Mouse (Mus musculus): ENCODE results near the gene Tspyl4. TPM values are rescaled to one million over a fixed set of nuclear protein-coding genes. Genes with fewer than 3 reads are reported as not detected.

The Tspyl4 gene
- total RNA-seq, 2 experiments from 2014 or later, result 386 to 404 TPM

- TF ChIP-seq CTCF (IDR thresholded peaks at IDR 0.05), result no peak
- H3K27ac ChIP-seq, result no peak overlapping the region
- no peak for DNase-seq (ENCODE audit: extremely low spot score in 1 of 2, low spot score in 2 of 2)
- no peak overlapping the region for H3K4me3 ChIP-seq
- intact Hi-C loops (cut with DNase I), result loop anchor here (5.0 kb wide), 2 partner anchors 180 to 340 kb away; no protein-coding TSS in a partner anchor
These were observed 29.9 kb downstream of the Tspyl4 start for GRCm38 (mm10) chr10:34327144-34327543.

- H3K4me3 ChIP-seq, result no peak overlapping the region
- TF ChIP-seq CTCF (IDR thresholded peaks at IDR 0.05), result peak; percentile 67
- intact Hi-C loops (cut with DNase I), result loop anchor here (2.0 to 5.0 kb wide), 3 partner anchors 181 to 341 kb away; partner anchors contain the start of gene Trappc3l
- no peak overlapping the region for H3K27ac ChIP-seq
- DNase-seq (ENCODE audit: extremely low spot score in 1 of 2, low spot score in 2 of 2), result peak; percentile 49 to 61
These were observed 31.1 kb downstream of the Tspyl4 start for GRCm38 (mm10) chr10:34328310-34328709.

GRCm38 (mm10) chr10:34341014-34341413 is 43.8 kb downstream of the Tspyl4 start:
- DNase-seq (ENCODE audit: extremely low spot score in 1 of 2, low spot score in 2 of 2), result no peak
- intact Hi-C loops (cut with DNase I), result no loop called here
- no peak for TF ChIP-seq CTCF (IDR thresholded peaks at IDR 0.05)
- Histone ChIP-seq H3K27ac (no peak overlapping the region), H3K4me3 (no peak overlapping the region)

GRCm38 (mm10) chr10:34341886-34342285 is 44.6 kb downstream of the Tspyl4 start:
- no peak overlapping the region for H3K4me3 ChIP-seq
- intact Hi-C loops (cut with DNase I), result no loop called here
- DNase-seq (ENCODE audit: extremely low spot score in 1 of 2, low spot score in 2 of 2), result no peak
- no peak for TF ChIP-seq CTCF (IDR thresholded peaks at IDR 0.05)
- no peak overlapping the region for H3K27ac ChIP-seq

Other genes with a start within 250 kb of the Tspyl4 start
- gene Calhm5, start 200.9 kb upstream of the Tspyl4 start, total RNA-seq (2021), result 1 to 10 TPM; 2.7 to 3.2 TPM
- gene Calhm6, start 169.5 kb upstream of the Tspyl4 start, total RNA-seq (2021), result under 1 TPM in 1 of 2 experiments, not detected in 1; 0.33 TPM
- gene Dse, start 89.7 kb upstream of the Tspyl4 start, total RNA-seq (2021), result 1 to 10 TPM; 6.3 to 7.4 TPM
- gene Tspyl1, start 15.3 kb upstream of the Tspyl4 start, total RNA-seq (2021), result 100 to 1,000 TPM; 161 to 169 TPM
- under 1 TPM; 0.50 to 0.91 TPM for gene Col10a1, start 92.5 kb downstream of the Tspyl4 start, total RNA-seq (2021)
- gene Nt5dc1, start 121.1 kb downstream of the Tspyl4 start, total RNA-seq (2021), result 1 to 10 TPM; 2.7 to 3.1 TPM
- under 1 TPM; 0.32 to 0.56 TPM for gene Frk, start 186.0 kb downstream of the Tspyl4 start, total RNA-seq (2021)

All from left cerebral cortex, adult 2 months (tissue).